Mouse (Mus musculus) stomach, embryonic 14.5 days (tissue): ENCODE results near the gene Ets1. TPM values are rescaled to one million over a fixed set of nuclear protein-coding genes. Genes with fewer than 3 reads are reported as not detected.
A peak's percentile ranks its signal among the peaks of the same experiment; 100 is the strongest.

Experiments used
- ATAC-seq: fragments of 200-750 bp; cut with Nextera tagmentation; 2 replicates; pipeline ENCODE4 v1.8.0; 2017; ENCODE audit warnings: low read depth, moderate TSS enrichment; ENCODE audit not compliant: insufficient number of reproducible peaks, insufficient read depth, low FRiP score
- H3K27ac ChIP-seq: fragments of 300-500 bp; sonication (generic); 2 replicates; pipeline ENCODE4 v1.5.1; 2014; ENCODE audit warnings: mild to moderate bottlenecking, low read length, moderate library complexity, mixed read lengths
- H3K27me3 ChIP-seq: fragments of 300-500 bp; sonication (generic); 2 replicates; pipeline ENCODE4 v1.6.1; 2014; ENCODE audit warnings: low read length, control low read depth, mixed read lengths; ENCODE audit not compliant: control insufficient read depth, insufficient read depth
- H3K36me3 ChIP-seq: fragments of 300-500 bp; sonication (generic); 2 replicates; pipeline ENCODE4 v1.6.1; 2014; ENCODE audit warnings: mild to moderate bottlenecking, control low read depth, low read length, moderate library complexity, mixed read lengths; ENCODE audit not compliant: control insufficient read depth, insufficient read depth
- H3K4me1 ChIP-seq: fragments of 300-500 bp; sonication (generic); 2 replicates; pipeline ENCODE4 v1.6.1; 2014; ENCODE audit warnings: low read length, control low read depth, mixed read lengths; ENCODE audit not compliant: control insufficient read depth, insufficient read depth
- H3K4me2 ChIP-seq: fragments of 300-500 bp; sonication (generic); replicated peaks from 2 replicates; pipeline ENCODE4 v1.6.1; 2014; ENCODE audit warnings: low read depth, low read length, control low read depth
- H3K4me3 ChIP-seq: fragments of 300-500 bp; sonication (generic); 2 replicates; pipeline ENCODE4 v1.5.1; 2014; ENCODE audit warnings: low read depth, low read length, control low read depth
- H3K9ac ChIP-seq: fragments of 300-500 bp; sonication (generic); replicated peaks from 2 replicates; pipeline ENCODE4 v1.6.1; 2014; ENCODE audit warnings: low read depth, mild to moderate bottlenecking, control low read depth, low read length, moderate library complexity, mixed read lengths
- H3K9me3 ChIP-seq: fragments of 300-500 bp; sonication (generic); 2 replicates; pipeline ENCODE4 v1.6.1; 2016; ENCODE audit warnings: low read depth, low read length, control low read depth; ENCODE audit not compliant: control insufficient read depth
- WGBS: fragments of 180-500 bp; shearing (Covaris S2); extraction: QIAGEN DNeasy Blood & Tissue Kit; methylation state at CpG from one replicate; pipeline ENCODE4 v1.1.7; 2014; 5-methylcytosine and 5-hydroxymethylcytosine counted together
- polyA plus RNA-seq: library from polyadenylated mRNA; unstranded; fragments of >200 nt; fragmentation: Nextera tagmentation; extraction: Ambion mirVana; gene quantifications from 2 replicates; pipeline ENCODE4 v1.2.1, GENCODE M21; 2014

Ets1 gene
- polyA plus RNA-seq, 1 experiment from 2014 or later, result 40.9 TPM

DNA sequence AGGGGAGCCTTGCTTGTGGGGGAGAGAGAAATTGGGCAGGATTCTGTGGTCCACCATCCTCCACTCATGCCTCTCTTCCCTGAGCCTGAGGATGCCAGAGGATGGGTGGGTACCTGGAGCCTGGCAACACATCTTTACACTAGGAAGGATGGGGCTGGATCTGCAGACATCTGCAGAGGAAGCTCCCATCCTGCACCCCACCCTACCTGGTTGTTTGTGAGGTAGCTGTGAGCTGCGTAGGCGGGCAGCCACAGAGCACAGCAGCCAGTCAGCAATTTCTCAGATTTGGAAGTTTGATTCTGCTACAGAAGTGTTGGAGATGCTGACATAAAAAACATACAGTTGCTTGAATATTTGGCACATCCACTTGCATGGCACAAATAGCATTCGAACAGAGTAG, 15.6 kb upstream of the Ets1 start:
- Histone ChIP-seq H3K4me2 (no peak overlapping the region), H3K36me3 (no peaks in the 10 kb centered on the region), H3K4me1 (no peaks in the 10 kb centered on the region), H3K9ac (no peak overlapping the region), H3K9me3 (no peaks in the 10 kb centered on the region), H3K4me3 (no peak overlapping the region), H3K27ac (no peak overlapping the region), H3K27me3 (no peaks in the 10 kb centered on the region)
- no peak for ATAC-seq
- WGBS, result 97% methylated on average over 3 of the region's 3 CpGs

DNA sequence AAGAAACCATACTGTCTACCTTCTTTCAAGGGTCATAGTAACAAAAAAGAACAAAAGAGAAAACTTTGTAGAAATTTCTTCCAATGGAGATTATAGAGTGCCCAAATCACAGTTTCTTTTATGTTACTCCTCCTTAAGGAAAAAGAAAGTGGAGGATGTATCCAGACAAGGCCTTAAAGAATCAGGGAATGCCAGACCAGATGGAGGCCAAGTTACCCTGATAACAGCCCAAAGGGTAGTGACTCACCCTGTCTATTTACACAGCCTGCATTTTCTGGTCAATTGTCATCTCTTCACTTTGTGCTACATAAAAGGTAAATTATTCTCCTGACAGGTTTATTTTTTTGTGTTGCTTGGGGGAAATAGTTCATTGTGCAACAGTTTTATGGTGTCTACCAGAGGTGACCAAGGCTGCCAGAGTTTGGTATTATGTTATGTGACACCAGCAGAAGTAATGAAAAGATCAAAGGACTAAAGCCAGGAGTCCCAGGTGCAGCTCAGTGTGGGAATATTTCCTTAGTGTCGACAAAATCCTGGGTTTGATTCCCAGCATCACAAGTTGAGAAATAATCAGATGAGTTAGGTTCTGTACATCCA, 6.5 kb upstream of the Ets1 start:
- Histone ChIP-seq H3K4me1 (no peaks in the 10 kb centered on the region), H3K4me3 (no peak overlapping the region), H3K27me3 (no peaks in the 10 kb centered on the region), H3K27ac (no peak overlapping the region), H3K9me3 (no peaks in the 10 kb centered on the region), H3K4me2 (no peak overlapping the region), H3K36me3 (no peaks in the 10 kb centered on the region), H3K9ac (no peak overlapping the region)
- ATAC-seq, result no peak
- 61% methylated on average over 1 of the region's 1 CpGs for WGBS

DNA sequence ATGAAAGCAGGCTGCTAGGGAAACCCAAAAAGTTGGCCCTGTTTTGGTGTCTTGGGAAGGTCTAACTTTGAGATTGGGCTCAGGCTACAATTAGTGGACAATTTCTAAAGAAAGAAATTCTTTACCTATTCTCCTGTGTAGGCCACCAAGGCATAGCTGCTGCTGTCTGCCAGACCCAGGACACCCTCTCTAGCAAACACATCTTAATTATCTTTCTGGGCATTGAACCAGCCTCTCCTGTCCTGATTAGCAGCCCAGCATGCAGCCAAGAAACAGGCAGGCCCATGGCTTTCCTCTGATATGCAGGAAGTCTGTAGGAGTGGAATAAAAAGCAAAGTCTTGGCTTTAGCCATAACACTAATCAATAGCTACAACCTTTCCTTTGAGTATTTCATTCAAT, 4.7 kb upstream of the Ets1 start:
- Histone ChIP-seq H3K9me3 (no peaks in the 10 kb centered on the region), H3K27ac (no peak overlapping the region), H3K4me2 (no peak overlapping the region), H3K27me3 (no peaks in the 10 kb centered on the region), H3K9ac (no peak overlapping the region), H3K4me3 (no peak overlapping the region), H3K4me1 (peaks cover 5% of the 10 kb centered on the region; the same call in 1 of the 2 replicates), H3K36me3 (no peaks in the 10 kb centered on the region)
- ATAC-seq, result no peak

DNA sequence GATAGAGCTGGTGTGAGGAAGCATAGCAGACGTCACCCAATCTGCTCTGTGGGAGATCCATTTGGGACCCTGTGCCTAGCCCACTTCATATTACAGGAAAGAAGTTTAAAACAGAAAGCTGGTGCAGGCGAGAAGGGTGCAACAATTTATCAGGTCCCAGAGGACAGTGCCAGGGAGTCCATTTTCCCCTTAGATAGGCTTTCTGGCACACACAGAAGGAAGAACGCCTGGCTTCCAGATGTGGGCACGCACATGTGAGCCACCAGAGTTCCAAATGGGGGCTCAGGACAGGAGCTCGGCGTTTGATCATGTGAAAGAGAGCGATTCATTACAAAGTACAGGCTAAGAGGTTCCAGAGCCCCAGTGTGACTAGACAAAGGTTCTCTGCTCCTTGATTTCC, 3.8 kb upstream of the Ets1 start:
- no peak overlapping the region for H3K9ac ChIP-seq
- no peak overlapping the region for H3K4me2 ChIP-seq
- no peaks in the 10 kb centered on the region for H3K9me3 ChIP-seq
- no peak overlapping the region for H3K4me3 ChIP-seq
- peaks cover 12% of the 10 kb centered on the region; the same call in 1 of the 2 replicates for H3K4me1 ChIP-seq
- H3K27me3 ChIP-seq, result no peaks in the 10 kb centered on the region
- no peak for ATAC-seq
- no peak overlapping the region for H3K27ac ChIP-seq
- 74% methylated on average over 7 of the region's 7 CpGs for WGBS
- no peaks in the 10 kb centered on the region for H3K36me3 ChIP-seq

DNA sequence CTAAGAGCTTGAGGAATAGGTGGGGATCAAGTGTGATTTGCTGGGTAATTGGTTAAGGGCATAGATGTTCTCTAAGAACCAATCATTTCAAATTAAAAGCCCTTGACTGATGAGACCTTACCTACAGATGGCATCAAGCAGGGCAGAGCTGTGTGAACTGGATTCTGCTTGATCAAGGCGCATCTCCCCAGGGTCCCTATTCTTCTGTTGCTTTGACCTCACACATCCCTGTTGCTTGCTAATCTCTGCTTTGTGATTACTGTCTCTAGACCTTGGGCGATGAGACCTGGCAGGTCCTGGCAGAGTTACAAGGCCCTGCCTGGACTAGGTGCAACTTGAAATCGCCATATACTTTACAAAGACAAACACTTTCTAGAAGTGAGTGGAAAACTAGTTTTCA, 9.0 kb downstream of the Ets1 start:
- Histone ChIP-seq H3K9ac (no peak overlapping the region), H3K9me3 (no peaks in the 10 kb centered on the region), H3K27ac (no peak overlapping the region), H3K4me2 (peak overlapping the region; percentile 47), H3K36me3 (no peaks in the 10 kb centered on the region), H3K4me3 (no peak overlapping the region), H3K4me1 (peaks cover 21% of the 10 kb centered on the region), H3K27me3 (0 out of 2 replicates have a peak, but pooled peaks cover 2% of the 10 kb centered on the region)
- WGBS, result 70% methylated on average over 3 of the region's 3 CpGs
- ATAC-seq, result no peak

DNA sequence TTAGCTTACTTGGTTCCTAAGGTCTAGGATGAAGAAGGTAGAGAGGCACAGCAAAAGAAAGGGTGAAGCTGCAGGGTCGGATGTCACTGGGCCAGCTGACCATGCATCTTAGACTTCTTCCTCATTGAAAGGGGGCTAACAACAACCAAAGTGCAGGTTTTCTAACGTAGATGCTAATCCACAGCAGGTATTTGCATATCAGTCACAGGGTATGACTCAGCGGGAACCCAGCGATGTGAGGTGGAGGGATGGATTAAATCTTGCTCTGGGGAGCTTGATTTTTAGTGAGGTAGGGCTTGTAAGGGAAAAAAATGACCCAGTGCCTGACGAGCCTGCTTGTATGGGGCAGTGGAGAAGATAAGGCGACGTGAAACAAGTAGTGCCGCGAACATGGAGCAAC, 9.5 kb downstream of the Ets1 start:
- WGBS, result 10% methylated on average over 9 of the region's 9 CpGs
- H3K9me3 ChIP-seq, result no peaks in the 10 kb centered on the region
- peak overlapping the region; percentile 17; the same call in 1 of the 2 replicates for H3K4me3 ChIP-seq
- H3K4me1 ChIP-seq, result peaks cover 21% of the 10 kb centered on the region
- 0 out of 2 replicates have a peak, but pooled peaks cover 2% of the 10 kb centered on the region for H3K27me3 ChIP-seq
- H3K4me2 ChIP-seq, result peak overlapping the region; percentile 47
- H3K27ac ChIP-seq, result peak overlapping the region; percentile 85
- no peaks in the 10 kb centered on the region for H3K36me3 ChIP-seq
- H3K9ac ChIP-seq, result no peak overlapping the region
- no peak for ATAC-seq

DNA sequence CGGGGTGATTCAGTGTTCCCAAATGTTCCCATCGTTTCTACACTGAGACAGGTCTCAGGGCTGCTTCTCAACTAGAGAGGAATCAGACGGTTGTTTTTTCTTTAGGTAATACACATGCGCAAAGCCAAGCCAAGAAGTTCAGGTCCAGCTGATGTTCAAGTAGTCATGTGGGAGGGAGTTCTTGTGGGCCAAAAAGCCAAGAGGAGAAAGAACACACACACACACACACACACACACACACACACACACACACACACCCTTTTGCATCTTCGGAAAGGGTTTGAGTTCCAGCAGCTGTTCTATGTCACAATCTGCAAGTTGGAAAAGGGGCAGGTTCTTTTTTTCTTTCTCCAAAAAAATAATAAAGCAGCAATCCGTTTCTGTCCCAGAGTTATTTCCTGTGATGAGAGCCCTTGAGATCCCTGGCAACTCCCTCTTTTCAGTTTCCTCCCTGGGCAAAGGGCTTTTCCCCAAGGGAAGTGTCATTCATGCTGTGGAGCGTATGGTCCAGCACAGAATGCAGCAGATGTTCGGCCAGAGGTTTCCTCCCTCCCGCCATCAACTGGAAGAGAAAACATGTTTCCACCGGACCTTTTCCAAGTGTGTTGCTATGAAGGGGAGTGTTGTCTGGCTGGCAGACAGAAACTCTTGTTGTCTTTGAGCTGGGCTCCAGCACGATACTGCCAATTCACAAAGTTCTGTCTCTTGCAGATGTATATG, 10.7 kb downstream of the Ets1 start:
- peaks cover 21% of the 10 kb centered on the region for H3K4me1 ChIP-seq
- peak; percentile 79 for ATAC-seq
- H3K27me3 ChIP-seq, result 0 out of 2 replicates have a peak, but pooled peaks cover 2% of the 10 kb centered on the region
- peak overlapping the region; percentile 85 for H3K27ac ChIP-seq
- peak overlapping the region; percentile 47 for H3K4me2 ChIP-seq
- H3K9ac ChIP-seq, result no peak overlapping the region
- H3K9me3 ChIP-seq, result no peaks in the 10 kb centered on the region
- H3K4me3 ChIP-seq, result peak overlapping the region; percentile 17; the same call in 1 of the 2 replicates
- H3K36me3 ChIP-seq, result no peaks in the 10 kb centered on the region
- 19% methylated on average over 11 of the region's 11 CpGs for WGBS

DNA sequence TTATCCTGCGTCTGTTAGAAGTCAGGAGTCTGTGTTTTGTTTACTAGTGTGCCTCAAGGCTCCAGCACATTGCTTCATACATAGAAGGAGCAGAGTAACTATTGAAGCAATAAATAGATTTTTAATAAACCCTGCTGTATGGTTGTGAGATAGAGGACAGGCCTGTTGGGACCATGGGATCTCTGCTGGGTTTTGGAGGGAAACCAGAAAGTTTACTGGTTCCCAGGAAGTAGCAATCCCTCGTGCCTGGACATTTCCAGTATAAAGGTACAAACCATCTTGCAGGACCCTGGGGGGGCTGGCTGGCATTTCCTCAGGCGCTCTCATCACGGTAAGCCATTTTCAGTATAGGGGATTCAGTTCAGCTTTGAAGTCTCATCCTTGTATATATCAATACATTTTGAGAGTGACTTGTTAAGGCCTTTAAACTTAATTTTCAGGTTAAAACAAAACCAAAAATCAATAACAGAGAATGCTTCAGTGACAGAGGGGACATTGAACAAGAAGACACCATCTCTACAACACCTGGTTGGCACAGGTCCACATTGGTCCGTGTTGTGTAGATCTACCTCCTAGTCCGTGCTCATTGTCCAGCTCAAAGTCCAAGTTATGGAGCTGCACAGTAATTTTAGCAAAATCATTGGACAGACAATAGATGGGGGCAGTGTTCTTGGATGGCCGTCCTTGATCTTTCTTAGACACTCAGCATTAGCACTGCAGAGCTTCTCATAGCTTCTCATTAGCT, 11.7 kb downstream of the Ets1 start:
- H3K9me3 ChIP-seq, result no peaks in the 10 kb centered on the region
- 78% methylated on average over 7 of the region's 7 CpGs for WGBS
- H3K27ac ChIP-seq, result peak overlapping the region; percentile 58
- H3K4me1 ChIP-seq, result peaks cover 21% of the 10 kb centered on the region
- H3K4me2 ChIP-seq, result no peak overlapping the region
- H3K9ac ChIP-seq, result no peak overlapping the region
- no peak for ATAC-seq
- H3K27me3 ChIP-seq, result 0 out of 2 replicates have a peak, but pooled peaks cover 2% of the 10 kb centered on the region
- no peaks in the 10 kb centered on the region for H3K36me3 ChIP-seq
- no peak overlapping the region for H3K4me3 ChIP-seq
